Mouse (Mus musculus) B cell, adult 2 months (primary cell): ENCODE results near the gene Crygd.

Experiments
- DNase-seq, 2 experiments: peaks; one replicate each; pipeline ENCODE4 v3.0.0; 2022

Gene Crygd

DNA sequence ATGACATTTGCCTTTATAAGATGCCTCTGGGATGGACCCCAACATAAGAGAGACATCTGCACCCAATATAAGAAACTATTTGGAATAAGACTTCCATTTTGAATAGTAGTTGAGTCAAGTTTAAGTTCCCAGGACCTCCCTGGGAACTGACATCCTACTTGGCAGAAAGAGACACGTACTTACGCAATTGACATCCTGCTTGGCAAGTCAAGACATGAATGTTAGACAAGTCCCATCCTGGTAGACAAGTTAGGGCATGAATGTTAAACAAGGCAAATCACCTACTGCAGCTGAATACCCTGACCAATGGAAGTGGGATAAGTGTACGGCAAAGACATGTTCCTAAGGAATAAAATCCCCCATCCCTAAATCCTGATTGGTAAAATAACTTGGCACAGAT is 21.4 kb downstream of the Crygd start:
- DNase-seq: no peak

GRCm38 (mm10) chr1:65040806-65041205 is 22.4 kb downstream of the Crygd start:
- DNase-seq: no peak

- DNase-seq: no peak
These were observed 23.6 kb downstream of the Crygd start for GRCm38 (mm10) chr1:65039679-65040078.

DNA sequence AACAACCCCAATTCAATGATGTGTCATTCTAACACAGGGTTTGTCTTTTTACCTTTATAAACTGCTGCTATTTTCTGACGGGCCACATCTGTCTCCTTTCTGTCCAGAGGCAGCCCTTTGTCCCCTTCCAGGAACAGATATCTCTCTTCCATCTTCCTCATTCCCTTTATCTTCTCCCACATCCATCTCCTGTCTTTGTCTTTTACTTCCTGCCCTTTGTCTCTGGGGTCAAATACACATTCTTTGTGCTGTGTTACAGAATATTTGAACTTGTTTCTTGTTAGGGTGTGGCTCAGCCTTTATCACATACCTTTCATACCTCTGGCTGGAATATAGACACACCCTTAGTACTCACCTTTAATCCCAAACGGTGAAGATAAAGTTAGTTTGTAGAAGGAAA is 25.7 kb downstream of the Crygd start:
- no peak for DNase-seq

GRCm38 (mm10) chr1:65035513-65035912 is 27.7 kb downstream of the Crygd start:
- no peak for DNase-seq

- no peak for DNase-seq
These were observed 30.6 kb downstream of the Crygd start, which contains the start of gene Akr1cl for GRCm38 (mm10) chr1:65032641-65033040. Gene Akr1cl (minus strand): TSS chr1:65032759.

DNA sequence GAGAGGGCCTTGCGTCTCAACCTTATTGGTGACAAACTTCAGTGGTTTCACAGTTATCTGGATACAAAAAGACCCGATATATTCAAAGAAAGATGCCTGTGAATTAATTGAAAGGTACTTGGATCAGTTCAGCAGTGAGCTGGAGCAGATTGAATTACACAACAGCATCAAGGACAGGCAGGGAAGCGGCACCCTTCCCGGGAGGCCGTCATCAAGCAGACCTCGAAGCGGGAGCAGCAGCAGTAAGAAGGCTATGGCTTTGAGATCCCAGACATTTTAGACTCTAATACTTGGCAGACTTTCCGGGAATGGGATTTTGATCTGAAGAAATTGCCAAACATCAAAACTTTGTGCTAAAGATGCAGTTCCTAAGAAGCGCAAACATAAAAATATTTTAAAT is 35.0 kb downstream of the Crygd start:
- DNase-seq: no peak

DNA sequence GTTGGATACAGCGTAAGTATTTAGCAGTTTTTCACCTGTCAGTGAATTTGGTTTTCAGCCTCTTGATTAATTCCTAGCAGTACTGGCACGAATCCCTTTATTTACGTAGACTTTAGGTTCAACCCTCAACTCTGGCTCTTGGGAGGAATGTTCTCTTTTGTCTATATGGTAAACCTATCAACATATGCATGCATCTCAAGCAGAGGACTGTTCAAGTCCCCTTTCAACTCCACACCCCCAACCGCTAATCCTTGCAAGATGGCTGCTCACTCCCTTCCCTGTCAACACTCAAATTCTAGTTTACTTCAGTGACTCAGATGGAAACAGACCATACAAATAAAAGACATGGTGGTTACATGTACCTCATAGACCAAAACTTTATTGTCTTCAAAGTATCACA is 50.5 kb downstream of the Crygd start:
- DNase-seq: no peak
